Mouse (Mus musculus): ENCODE results near the gene Klk4.

Klk4 gene

GRCm38 (mm10) chr7:43880912-43881311 is at the start of gene Klk4:
TSS of gene Klk4 (plus strand) at chr7:43881160.
- no peak for DNase-seq (ENCODE audit: low read depth, low spot score)

GRCm38 (mm10) chr7:43841701-43842100 is 39.3 kb upstream of the Klk4 start, which contains the start of gene Klk5:
TSS of gene Klk5 (plus strand) at chr7:43841971.
- no peak for DNase-seq (ENCODE audit: low read depth, low spot score)

GRCm38 (mm10) chr7:43843801-43844200 is 37.2 kb upstream of the Klk4 start:
- DNase-seq (ENCODE audit: low read depth, low spot score): no peak

- no peak for DNase-seq (ENCODE audit: low read depth, low spot score)
Measured at GRCm38 (mm10) chr7:43851616-43852015, 29.3 kb upstream of the Klk4 start.

GRCm38 (mm10) chr7:43854642-43855380 is 26.1 kb upstream of the Klk4 start:
- DNase-seq (ENCODE audit: low read depth, low spot score): no peak

- DNase-seq (ENCODE audit: low read depth, low spot score): no peak
Measured at GRCm38 (mm10) chr7:43855709-43856108, 25.3 kb upstream of the Klk4 start.

- DNase-seq (ENCODE audit: low read depth, low spot score): no peak
Measured at GRCm38 (mm10) chr7:43856307-43856706, 24.7 kb upstream of the Klk4 start.

- no peak for DNase-seq (ENCODE audit: low read depth, low spot score)
Measured at GRCm38 (mm10) chr7:43857501-43857900, 23.5 kb upstream of the Klk4 start.

- DNase-seq (ENCODE audit: low read depth, low spot score): no peak
Measured at GRCm38 (mm10) chr7:43860411-43860810, 20.5 kb upstream of the Klk4 start.

- no peak for DNase-seq (ENCODE audit: low read depth, low spot score)
Measured at GRCm38 (mm10) chr7:43873237-43873636, 7.7 kb upstream of the Klk4 start.

- DNase-seq (ENCODE audit: low read depth, low spot score): no peak
Measured at GRCm38 (mm10) chr7:43873674-43874073, 7.3 kb upstream of the Klk4 start.

GRCm38 (mm10) chr7:43874868-43875375 is 6.0 kb upstream of the Klk4 start:
- DNase-seq (ENCODE audit: low read depth, low spot score): no peak

GRCm38 (mm10) chr7:43876444-43876843 is 4.5 kb upstream of the Klk4 start:
- no peak for DNase-seq (ENCODE audit: low read depth, low spot score)

GRCm38 (mm10) chr7:43878281-43878680 is 2.7 kb upstream of the Klk4 start:
- DNase-seq (ENCODE audit: low read depth, low spot score): no peak

- DNase-seq (ENCODE audit: low read depth, low spot score): peak; percentile 20
Measured at GRCm38 (mm10) chr7:43882346-43882745, 1.4 kb downstream of the Klk4 start.

- DNase-seq (ENCODE audit: low read depth, low spot score): no peak
Measured at GRCm38 (mm10) chr7:43882811-43883210, 1.9 kb downstream of the Klk4 start.

- DNase-seq (ENCODE audit: low read depth, low spot score): no peak
Measured at GRCm38 (mm10) chr7:43883547-43883946, 2.6 kb downstream of the Klk4 start.

- no peak for DNase-seq (ENCODE audit: low read depth, low spot score)
Measured at GRCm38 (mm10) chr7:43891365-43891764, 10.4 kb downstream of the Klk4 start.

- no peak for DNase-seq (ENCODE audit: low read depth, low spot score)
Measured at GRCm38 (mm10) chr7:43891788-43892187, 10.8 kb downstream of the Klk4 start.

- DNase-seq (ENCODE audit: low read depth, low spot score): peak; percentile 40
Measured at GRCm38 (mm10) chr7:43894836-43895235, 13.9 kb downstream of the Klk4 start.

GRCm38 (mm10) chr7:43914821-43915220 is 33.9 kb downstream of the Klk4 start:
- no peak for DNase-seq (ENCODE audit: low read depth, low spot score)

GRCm38 (mm10) chr7:43918426-43918825 is 37.5 kb downstream of the Klk4 start:
- no peak for DNase-seq (ENCODE audit: low read depth, low spot score)

- DNase-seq (ENCODE audit: low read depth, low spot score): no peak
Measured at GRCm38 (mm10) chr7:43918871-43919270, 37.9 kb downstream of the Klk4 start.

All from skeletal muscle tissue, adult 2 months (tissue).